Mouse (Mus musculus) thymus, postnatal 4 days (tissue): ENCODE measurements around the gene Gm13694.
"Not testable (repeated sequence)": the region's sequence is repeated elsewhere in the genome, so short reads cannot be mapped to it uniquely, and the experiment has no call there.

Experiments used
- DNase-seq: peaks from one replicate; pipeline ENCODE4 v3.0.0; 2021

The Gm13694 gene

DNA sequence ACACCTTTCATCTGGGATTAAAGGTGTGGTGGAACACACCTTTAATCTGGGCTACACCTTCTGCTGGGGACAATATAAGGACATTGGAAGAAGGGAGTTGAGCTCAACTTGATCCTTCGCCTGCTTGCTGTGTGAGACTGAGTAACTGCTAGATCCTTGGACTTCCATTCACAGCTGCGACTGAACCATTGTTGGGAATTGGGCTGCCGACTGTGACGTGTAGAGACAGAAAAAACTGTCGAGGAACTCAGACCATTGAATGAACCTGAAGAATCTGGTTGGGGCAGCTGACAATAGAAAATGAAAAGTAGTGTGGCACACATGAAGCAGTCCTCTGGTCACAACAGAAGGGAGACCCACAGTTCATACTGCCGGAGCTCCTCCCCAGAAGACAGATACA is at the start of gene Gm13694:
Gene Gm13694, plus strand, starts transcription at position 301 of the 400 bp plus-strand sequence.
- not testable (repeated sequence) for DNase-seq

DNA sequence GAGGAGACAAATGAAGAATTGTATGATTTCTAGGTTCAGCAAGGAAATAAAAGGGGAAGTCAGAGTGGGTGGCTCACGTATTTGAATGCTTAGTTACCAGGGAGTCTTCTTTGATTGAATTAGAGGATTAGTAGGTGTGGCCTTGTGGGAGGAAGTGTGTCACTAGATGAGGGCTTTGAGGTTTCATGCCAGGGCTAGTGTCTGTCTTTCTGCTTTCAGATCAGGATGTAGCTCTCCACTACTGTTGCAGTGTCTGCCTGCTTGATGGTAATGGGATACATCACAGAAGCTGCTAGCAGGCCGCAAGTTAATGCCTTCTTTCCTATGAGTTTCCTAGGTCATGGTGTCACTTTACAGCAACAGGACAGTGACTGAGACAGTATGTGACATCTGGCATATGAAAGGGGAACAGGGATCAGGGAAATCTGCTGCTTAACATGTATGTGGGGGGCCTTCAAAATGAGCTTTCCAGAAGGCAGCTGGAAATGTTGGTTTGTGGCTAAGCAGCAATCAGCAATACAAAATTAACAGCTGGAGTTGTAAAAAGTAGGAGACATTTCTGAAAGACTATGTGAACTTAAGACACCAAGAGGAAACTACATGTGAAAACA is 49.1 kb upstream of the Gm13694 start:
- DNase-seq = no peak

DNA sequence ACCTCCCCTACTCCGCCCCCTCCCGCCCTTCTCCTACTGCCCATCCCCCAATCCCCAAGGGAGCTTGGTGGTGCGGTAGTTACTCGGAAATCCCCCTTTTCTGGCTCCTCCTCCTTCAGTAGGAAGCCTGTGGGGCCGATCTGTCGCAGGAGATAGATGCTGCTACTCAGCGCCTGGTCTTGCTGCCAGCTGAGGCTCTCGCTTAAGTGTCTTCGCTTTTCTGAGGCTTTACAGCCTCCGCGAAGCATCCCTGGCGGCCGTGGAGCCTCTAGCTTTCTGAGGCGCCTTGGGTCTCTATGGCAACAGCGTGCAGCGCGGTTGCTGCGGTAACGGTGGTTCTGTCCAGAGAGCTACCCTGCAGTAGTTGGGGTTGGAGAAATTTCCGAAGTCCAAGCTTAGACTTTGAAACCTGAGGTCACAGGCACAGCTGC is 37.8 kb upstream of the Gm13694 start, which contains the start of gene Zswim2:
Gene Zswim2, minus strand, starts transcription at position 298 of the 431 bp plus-strand sequence.
- DNase-seq = peak; percentile 45

DNA sequence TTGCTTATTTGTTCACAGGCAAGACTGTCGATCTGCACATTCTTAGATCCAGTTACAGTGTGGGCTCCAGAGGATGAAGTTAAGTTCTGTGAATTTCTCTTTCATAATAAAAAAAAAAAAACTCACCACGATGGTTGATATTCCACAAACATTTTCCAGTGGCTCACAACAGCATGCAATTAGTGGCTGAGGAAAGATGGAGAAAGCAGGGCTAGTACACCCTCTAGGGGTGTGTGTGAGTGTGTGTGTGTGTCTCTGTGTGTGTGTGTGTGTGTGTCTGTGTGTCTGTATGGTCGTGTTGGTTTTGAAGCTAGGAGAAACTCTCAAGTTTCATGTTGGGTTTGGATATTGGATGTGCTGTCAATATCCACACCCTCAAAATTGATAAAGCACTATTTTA is 37.4 kb upstream of the Gm13694 start:
- no peak for DNase-seq

DNA sequence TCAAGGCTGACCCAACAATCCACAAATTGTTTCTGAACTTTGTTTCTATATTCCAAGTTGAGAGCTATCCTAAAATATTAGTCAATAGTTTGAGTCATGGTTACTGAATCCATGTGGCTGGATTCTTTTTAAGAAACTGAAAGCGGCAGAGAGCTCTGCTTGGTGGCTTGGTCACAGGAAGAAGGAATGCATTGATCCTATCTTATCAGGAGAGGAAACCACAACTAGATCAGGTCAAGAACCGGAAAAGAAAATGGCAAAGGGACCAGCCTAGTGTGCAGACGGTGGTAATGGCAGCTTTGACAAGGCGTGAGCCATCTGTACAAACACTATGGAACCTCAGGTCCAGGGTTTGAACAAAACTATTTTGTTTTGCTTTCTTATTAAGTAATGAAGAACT is 36.9 kb upstream of the Gm13694 start:
- DNase-seq = no peak

DNA sequence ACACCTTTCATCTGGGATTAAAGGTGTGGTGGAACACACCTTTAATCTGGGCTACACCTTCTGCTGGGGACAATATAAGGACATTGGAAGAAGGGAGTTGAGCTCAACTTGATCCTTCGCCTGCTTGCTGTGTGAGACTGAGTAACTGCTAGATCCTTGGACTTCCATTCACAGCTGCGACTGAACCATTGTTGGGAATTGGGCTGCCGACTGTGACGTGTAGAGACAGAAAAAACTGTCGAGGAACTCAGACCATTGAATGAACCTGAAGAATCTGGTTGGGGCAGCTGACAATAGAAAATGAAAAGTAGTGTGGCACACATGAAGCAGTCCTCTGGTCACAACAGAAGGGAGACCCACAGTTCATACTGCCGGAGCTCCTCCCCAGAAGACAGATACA is 23.3 kb upstream of the Gm13694 start, which contains the start of gene Gm13698:
Gene Gm13698, plus strand, starts transcription at position 301 of the 400 bp plus-strand sequence.
- DNase-seq = not testable (repeated sequence)

DNA sequence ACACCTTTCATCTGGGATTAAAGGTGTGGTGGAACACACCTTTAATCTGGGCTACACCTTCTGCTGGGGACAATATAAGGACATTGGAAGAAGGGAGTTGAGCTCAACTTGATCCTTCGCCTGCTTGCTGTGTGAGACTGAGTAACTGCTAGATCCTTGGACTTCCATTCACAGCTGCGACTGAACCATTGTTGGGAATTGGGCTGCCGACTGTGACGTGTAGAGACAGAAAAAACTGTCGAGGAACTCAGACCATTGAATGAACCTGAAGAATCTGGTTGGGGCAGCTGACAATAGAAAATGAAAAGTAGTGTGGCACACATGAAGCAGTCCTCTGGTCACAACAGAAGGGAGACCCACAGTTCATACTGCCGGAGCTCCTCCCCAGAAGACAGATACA is 17.5 kb upstream of the Gm13694 start, which contains the start of gene Gm13693:
Gene Gm13693, plus strand, starts transcription at position 301 of the 400 bp plus-strand sequence.
- DNase-seq = not testable (repeated sequence)

DNA sequence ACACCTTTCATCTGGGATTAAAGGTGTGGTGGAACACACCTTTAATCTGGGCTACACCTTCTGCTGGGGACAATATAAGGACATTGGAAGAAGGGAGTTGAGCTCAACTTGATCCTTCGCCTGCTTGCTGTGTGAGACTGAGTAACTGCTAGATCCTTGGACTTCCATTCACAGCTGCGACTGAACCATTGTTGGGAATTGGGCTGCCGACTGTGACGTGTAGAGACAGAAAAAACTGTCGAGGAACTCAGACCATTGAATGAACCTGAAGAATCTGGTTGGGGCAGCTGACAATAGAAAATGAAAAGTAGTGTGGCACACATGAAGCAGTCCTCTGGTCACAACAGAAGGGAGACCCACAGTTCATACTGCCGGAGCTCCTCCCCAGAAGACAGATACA is 11.7 kb upstream of the Gm13694 start, which contains the start of gene Gm13695:
Gene Gm13695, plus strand, starts transcription at position 301 of the 400 bp plus-strand sequence.
- DNase-seq = not testable (repeated sequence)

DNA sequence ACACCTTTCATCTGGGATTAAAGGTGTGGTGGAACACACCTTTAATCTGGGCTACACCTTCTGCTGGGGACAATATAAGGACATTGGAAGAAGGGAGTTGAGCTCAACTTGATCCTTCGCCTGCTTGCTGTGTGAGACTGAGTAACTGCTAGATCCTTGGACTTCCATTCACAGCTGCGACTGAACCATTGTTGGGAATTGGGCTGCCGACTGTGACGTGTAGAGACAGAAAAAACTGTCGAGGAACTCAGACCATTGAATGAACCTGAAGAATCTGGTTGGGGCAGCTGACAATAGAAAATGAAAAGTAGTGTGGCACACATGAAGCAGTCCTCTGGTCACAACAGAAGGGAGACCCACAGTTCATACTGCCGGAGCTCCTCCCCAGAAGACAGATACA is 5.9 kb upstream of the Gm13694 start, which contains the start of gene Gm13696:
Gene Gm13696, plus strand, starts transcription at position 301 of the 400 bp plus-strand sequence.
- DNase-seq = not testable (repeated sequence)

DNA sequence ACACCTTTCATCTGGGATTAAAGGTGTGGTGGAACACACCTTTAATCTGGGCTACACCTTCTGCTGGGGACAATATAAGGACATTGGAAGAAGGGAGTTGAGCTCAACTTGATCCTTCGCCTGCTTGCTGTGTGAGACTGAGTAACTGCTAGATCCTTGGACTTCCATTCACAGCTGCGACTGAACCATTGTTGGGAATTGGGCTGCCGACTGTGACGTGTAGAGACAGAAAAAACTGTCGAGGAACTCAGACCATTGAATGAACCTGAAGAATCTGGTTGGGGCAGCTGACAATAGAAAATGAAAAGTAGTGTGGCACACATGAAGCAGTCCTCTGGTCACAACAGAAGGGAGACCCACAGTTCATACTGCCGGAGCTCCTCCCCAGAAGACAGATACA is 5.7 kb downstream of the Gm13694 start, which contains the start of gene Gm13697:
Gene Gm13697, plus strand, starts transcription at position 301 of the 400 bp plus-strand sequence.
- DNase-seq = not testable (repeated sequence)

DNA sequence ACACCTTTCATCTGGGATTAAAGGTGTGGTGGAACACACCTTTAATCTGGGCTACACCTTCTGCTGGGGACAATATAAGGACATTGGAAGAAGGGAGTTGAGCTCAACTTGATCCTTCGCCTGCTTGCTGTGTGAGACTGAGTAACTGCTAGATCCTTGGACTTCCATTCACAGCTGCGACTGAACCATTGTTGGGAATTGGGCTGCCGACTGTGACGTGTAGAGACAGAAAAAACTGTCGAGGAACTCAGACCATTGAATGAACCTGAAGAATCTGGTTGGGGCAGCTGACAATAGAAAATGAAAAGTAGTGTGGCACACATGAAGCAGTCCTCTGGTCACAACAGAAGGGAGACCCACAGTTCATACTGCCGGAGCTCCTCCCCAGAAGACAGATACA is 11.5 kb downstream of the Gm13694 start, which contains the start of gene Gm13691:
Gene Gm13691, plus strand, starts transcription at position 301 of the 400 bp plus-strand sequence.
- DNase-seq = not testable (repeated sequence)

DNA sequence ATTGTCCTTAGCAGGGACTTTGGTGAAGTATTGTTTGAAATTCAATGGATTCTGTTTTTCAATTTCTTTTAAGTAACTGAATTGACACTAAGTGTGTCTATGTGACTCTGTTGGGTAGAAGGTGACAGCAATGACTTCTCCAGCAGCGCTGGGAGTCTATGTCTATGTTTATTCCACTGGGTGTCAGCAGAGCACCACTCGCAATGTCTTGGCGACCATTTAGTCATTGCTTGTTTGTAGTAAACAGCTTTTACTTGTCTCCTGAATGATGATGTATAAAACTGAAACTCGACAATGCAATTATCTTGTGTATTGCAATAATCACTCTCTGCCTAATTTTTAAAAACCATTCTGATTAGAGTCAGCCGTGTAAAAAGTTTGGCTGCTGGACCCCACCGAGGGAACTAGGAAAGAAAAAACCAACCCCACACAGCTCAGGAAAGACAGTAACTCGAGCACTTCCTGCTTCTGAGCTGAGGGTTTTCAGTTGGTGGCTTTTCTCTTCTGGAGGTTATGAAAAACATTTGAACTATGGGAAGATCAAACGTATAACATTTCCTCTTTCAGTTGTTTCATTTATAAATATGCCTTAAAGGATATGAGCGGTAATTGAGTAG is 15.0 kb downstream of the Gm13694 start:
- DNase-seq = peak; percentile 53

DNA sequence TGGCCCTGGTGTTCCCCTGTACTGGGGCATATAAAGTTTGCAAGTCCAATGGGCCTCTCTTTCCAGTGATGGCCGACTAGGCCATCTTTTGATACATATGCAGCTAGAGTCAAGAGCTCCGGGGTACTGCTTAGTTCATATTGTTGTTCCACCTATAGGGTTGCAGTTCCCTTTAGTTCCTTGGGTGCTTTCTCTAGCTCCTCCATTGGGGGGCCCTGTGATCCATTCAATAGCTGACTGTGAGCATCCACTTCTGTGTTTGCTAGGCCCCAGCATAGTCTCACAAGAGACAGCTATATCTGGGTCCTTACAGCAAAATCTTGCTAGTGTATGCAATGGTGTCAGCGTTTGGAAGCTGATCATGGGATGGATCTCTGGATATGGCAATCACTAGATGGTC is 15.8 kb downstream of the Gm13694 start:
- peak; percentile 46 for DNase-seq

DNA sequence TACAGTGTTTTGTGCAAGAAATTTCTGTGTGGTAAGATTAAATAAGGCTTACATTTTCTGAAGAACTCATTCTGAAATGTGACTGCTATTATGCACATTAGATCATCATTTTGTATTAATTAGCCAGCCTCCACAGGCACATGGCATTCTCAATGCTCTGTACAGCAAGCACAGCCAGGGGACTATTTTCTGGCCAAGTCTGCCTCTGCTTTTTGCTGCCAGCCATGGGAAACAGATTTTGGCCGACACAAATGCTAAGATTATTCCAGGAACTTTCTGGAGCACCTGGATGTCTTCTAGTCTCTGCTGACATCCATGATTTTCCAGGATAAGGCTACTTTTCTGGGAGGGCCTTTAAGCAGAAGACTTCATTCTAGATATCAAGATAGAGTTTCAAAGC is 30.2 kb downstream of the Gm13694 start:
- no peak for DNase-seq

DNA sequence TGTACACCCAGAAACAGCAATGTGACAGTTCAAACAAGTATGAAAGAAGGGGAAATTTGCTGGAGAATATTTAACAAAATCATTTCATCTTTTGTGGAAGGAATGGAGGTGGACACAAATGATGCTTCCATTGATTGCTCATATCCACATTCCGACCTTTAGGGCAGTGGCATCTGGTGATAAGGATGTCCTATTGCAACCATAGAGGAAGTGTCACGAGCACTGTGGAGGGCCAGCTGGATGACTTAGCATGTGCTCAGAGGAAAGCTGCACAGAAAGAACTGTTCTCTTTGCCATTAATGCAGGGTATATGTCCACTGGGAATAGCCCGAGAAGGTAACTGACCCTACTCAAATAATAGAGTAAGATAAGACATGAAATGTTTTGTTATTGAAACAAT is 31.1 kb downstream of the Gm13694 start:
- no peak for DNase-seq

DNA sequence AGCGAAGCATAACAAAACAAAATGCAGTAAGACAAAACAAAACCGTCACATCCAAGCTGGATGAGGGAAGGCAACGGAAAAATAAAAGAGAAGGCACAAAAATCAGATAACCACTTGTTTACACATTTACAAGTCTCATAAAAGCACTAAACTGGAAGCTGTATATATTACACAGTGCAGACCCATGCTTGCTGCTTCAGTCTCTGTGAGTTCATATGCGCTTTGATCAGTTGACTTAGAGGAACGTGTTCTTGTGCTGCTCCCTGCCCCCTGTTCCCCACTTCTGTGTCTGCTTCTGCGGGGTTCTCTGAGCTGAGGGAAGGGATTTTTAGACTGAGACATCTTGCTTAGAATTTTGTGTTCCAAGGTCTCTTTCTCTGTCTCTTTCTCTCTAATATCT is 35.8 kb downstream of the Gm13694 start:
- no peak for DNase-seq

DNA sequence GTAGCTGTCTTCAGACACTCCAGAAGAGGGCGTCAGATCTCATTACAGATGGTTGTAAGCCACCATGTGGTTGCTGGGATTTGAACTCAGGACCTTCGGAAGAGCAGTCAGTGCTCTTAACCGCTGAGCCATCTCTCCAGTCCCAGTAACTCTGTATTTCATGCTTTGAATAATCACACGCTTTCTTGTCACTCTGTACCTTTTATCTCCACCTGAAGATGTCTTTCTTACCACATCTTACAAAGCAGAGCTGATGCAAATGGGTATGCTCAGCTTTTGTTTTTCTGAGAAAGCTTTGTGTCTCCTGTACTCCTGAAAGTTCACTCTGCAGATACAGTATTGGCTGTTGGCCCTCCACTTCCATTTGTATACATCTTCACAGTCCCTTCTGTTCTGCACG is 37.6 kb downstream of the Gm13694 start:
- not testable (repeated sequence) for DNase-seq

DNA sequence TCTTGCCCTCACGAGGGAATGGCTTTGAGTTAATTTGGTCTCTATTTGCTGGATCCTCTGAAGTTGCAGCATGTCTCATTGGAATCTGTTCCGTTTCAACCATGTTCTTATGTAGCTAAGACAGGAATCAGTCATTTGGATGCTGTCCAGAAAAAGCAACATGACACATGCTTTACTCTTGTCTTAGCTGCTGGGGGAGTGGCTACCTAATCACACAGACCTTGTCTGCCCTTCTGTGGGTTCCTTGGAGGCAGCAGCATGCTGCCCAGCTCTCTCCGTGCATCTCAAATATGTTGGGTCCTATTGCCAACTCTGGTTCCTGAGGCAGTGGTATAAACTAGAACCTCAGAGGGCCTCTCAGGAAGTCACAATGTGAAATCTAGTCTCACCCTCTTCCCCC is 39.6 kb downstream of the Gm13694 start:
- no peak for DNase-seq

DNA sequence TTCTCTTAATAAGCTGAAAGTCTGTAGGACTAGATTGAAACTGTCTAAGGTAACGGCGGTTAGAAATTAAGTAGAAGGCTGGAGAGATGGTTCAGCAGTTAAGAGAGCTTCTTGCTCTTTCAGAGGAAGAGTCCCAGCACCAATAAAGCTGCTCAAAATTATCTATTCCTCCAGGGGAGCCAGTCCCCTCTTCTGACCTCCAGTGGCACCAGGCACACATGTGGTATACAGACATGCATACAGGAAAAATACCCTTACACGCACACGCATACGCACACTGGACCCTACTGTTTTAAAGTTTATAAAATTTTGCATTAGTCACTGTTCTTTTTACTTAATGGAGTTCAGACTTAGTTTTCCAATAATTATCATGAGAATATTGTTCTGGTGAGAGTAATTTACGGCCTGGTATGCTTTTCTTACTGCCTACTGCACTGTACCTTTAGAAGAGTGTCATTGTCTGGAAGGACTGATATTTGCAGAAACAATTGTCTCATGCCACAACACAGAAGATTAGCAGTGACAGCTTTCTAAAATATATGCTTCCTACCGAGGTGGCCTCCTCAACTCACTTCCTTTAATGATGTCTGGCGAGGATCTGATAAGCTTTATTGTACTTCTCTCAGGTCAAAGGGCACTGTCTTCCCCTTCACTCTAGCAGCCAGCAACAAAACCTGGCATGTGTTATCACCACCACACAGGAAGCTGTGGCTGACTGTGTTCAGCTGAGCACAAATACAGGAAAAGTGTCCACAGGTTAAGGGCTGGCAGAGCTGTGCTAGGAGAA is 41.0 kb downstream of the Gm13694 start:
- DNase-seq = peak; percentile 25

DNA sequence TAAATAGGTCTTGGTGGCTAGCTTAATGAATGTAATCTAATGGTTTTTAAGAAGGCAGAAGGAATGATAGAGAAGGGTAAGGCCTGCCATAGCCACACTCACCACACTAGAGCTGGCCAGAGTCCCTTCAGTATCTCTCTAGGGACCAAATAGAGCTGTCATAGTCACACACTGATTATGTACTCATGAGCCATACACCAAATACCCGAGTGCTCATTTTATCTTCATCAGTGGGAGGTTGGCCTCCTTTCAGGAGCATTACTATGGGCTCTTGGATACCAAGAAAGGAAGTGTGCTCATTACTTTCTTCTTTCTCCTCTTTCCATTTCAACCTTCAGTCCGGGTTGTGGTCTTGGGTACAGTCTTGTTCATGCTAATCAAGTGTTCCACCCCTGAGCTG is 43.2 kb downstream of the Gm13694 start:
- DNase-seq = no peak

DNA sequence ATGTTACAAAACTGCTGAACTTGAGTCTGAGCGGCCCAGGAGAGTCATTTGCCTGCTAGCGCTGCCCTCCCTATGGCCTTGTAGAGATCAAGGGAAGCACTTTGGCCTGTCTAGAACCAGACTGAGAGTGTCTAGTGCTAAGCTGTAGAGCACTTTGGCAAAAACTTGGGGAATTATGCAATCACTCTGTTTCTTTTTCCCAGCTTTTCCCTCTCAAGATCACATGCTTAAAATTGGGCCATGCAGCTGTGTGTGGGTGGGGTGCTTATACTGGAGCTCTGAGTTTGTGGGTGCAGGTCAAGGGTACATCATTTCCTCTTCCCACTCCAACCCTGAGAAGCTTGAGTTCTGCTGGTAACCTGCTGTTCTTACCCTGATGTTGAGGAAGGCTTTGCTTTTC is 44.2 kb downstream of the Gm13694 start:
- DNase-seq = peak; percentile 27

DNA sequence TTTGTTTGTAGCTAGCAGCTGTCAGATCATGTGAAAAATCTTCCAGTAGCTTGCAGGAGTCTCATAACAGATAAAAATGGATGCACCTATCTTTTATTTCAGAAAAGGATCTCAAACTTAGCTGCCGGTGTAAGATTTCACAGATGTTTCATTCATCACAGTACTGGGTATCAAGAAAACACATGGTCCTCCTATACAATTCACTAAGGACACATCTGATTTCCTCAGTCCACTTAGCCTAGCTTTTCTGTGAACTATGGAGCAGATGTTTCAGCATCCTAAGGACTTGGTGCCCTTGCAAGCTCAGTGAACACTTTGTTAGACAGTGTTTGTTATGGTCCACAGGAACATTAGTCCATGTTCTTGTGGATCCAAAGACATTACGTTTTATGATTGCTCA is 44.6 kb downstream of the Gm13694 start:
- no peak for DNase-seq

DNA sequence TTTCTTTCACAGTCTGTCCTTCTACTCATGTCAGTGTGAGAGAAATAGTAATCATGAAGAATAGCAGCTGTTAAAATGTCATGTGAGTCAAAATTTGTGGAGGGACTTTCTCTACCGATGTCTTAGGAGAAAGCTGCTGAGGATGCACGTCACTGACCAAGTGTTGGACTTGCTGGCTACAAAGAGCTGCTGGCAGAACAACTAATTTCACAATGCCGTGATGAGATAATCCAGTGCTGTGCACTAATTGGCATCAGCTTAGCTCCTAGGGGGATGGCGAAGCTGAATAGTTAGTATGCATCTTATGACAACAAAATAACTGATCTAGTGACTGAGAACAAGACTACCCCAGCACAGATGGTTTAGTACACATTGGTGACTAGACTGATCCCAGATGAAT is 46.5 kb downstream of the Gm13694 start:
- no peak for DNase-seq
